Mouse (Mus musculus) CH12.LX (cell line): ENCODE measurements around the gene Lamtor2.

Experiments used
- CHD2 ChIP-seq: IDR thresholded peaks from 2 replicates; pipeline ENCODE4 v1.6.1; 2011; ENCODE audit warnings: low read length, improper control_type of control experiment
- CTCF ChIP-seq, 2 experiments: IDR thresholded peaks in 1 of 2; conservative IDR thresholded peaks in 1 of 2; 2 replicates each; pipeline ENCODE4 v1.5.1; 2011 to 2012; ENCODE audit warnings: low read depth in 2 of 2, low read length in 2 of 2, improper control_type of control experiment in 1 of 2, inconsistent platforms in 1 of 2, mild to moderate bottlenecking in 1 of 2, moderate library complexity in 1 of 2
- KAT2A ChIP-seq: IDR thresholded peaks from 2 replicates; pipeline ENCODE4 v1.6.1; 2012; ENCODE audit warnings: low read length, improper control_type of control experiment, inconsistent platforms; ENCODE audit not compliant: insufficient replicate concordance
- MXI1 ChIP-seq: IDR thresholded peaks from 2 replicates; pipeline ENCODE4 v1.6.1; 2011; ENCODE audit warnings: mild to moderate bottlenecking, low read depth, low read length, improper control_type of control experiment
- NELFE ChIP-seq: IDR thresholded peaks from 2 replicates; pipeline ENCODE4 v1.6.1; 2011; ENCODE audit warnings: low read depth, low read length, improper control_type of control experiment
- POLR2A ChIP-seq: IDR thresholded peaks from 2 replicates; pipeline ENCODE4 v1.6.1; 2011; ENCODE audit warnings: low read depth, mild to moderate bottlenecking, improper control_type of control experiment, low read length
- TCF12 ChIP-seq: IDR thresholded peaks from 2 replicates; pipeline ENCODE4 v1.6.1; 2014; ENCODE audit warnings: low read depth, mild to moderate bottlenecking, inconsistent platforms, low read length, improper control_type of control experiment
- ZNF384 ChIP-seq: IDR thresholded peaks from 2 replicates; pipeline ENCODE4 v1.6.1; 2012; ENCODE audit warnings: low read depth, low read length, improper control_type of control experiment, inconsistent platforms

DNA sequence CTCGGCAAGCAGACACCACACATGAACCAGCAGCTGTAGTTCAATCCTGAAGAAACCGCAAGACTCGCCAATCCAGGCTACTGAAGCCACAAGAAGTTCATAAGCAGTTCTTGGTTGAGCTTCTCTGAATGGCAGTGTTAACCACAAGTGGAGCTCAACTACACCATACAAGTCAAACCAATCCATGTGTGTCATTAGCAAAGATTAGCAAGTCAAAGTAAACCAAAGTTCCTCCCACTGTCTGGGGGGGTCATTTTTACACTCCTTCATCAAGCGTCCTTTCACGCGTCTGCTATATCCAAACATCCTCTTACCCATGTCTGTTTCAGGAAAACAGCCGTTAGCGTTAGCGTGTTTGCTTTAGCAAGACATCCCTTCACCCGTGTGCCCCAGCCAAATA is 17.5 kb upstream of the Lamtor2 start:
- TF ChIP-seq MXI1 (no peak), TCF12 (no peak), CHD2 (no peak), CTCF (conservative IDR thresholded peaks at IDR 0.05 in 1 of 2, IDR thresholded peaks at IDR 0.05 in 1 of 2; ENCODE audit: low read depth in 2 of 2, low read length in 2 of 2) (no peak), POLR2A (no peak), ZNF384 (no peak), KAT2A (no peak), NELFE (no peak)
